Mouse (Mus musculus) stomach, embryonic 15.5 days (tissue): ENCODE measurements around the gene Gpc5. TPM values are rescaled to one million over a fixed set of nuclear protein-coding genes. Genes with fewer than 3 reads are reported as not detected.

Source experiments
- ATAC-seq: fragments of 200-750 bp; cut with Nextera tagmentation; 2 replicates; pipeline ENCODE4 v1.8.0; 2017; ENCODE audit warnings: low read depth, moderate number of reproducible peaks, moderate TSS enrichment; ENCODE audit not compliant: insufficient read depth, low FRiP score
- H3K27ac ChIP-seq: fragments of 300-500 bp; sonication (generic); 2 replicates; pipeline ENCODE4 v1.5.1; 2015; ENCODE audit warnings: mild to moderate bottlenecking, inconsistent platforms
- H3K27me3 ChIP-seq: fragments of 300-500 bp; sonication (generic); replicated peaks from 2 replicates; pipeline ENCODE4 v1.6.1; 2015; ENCODE audit warnings: inconsistent platforms
- H3K36me3 ChIP-seq: fragments of 300-500 bp; sonication (generic); 2 replicates; pipeline ENCODE4 v1.6.1; 2015; ENCODE audit warnings: inconsistent platforms
- H3K4me1 ChIP-seq: fragments of 300-500 bp; sonication (generic); 2 replicates; pipeline ENCODE4 v1.6.1; 2015; ENCODE audit warnings: inconsistent platforms
- H3K4me2 ChIP-seq: fragments of 300-500 bp; sonication (generic); 2 replicates; pipeline ENCODE4 v1.6.1; 2015; ENCODE audit warnings: mild to moderate bottlenecking, inconsistent platforms
- H3K4me3 ChIP-seq: fragments of 300-500 bp; sonication (generic); replicated peaks from 2 replicates; pipeline ENCODE4 v1.5.1; 2015; ENCODE audit warnings: inconsistent platforms
- H3K9ac ChIP-seq: fragments of 300-500 bp; sonication (generic); 2 replicates; pipeline ENCODE4 v1.6.1; 2015; ENCODE audit warnings: inconsistent platforms
- H3K9me3 ChIP-seq: fragments of 300-500 bp; sonication (generic); 2 replicates; pipeline ENCODE4 v1.6.1; 2016; ENCODE audit warnings: inconsistent platforms
- WGBS: fragments of 180-500 bp; shearing (Covaris S2); methylation state at CpG from one replicate; pipeline ENCODE4 v1.1.7; 2015; 5-methylcytosine and 5-hydroxymethylcytosine counted together
- microRNA counts: library from miRNA; unstranded; fragments of <30 nt; microRNA quantifications from one replicate; lab custom pipeline; 2016
- microRNA-seq: library from miRNA; unstranded; fragments of <30 nt; microRNA quantifications from one replicate; pipeline ENCODE4, GENCODE M21; 2016
- polyA plus RNA-seq: library from polyadenylated mRNA; unstranded; fragments of >200 nt; fragmentation: Nextera tagmentation; extraction: Ambion mirVana; gene quantifications from 2 replicates; pipeline ENCODE4 v1.2.1, GENCODE M21; 2015

The Gpc5 gene
- polyA plus RNA-seq, 1 experiment from 2014 or later: 0.05 TPM

DNA sequence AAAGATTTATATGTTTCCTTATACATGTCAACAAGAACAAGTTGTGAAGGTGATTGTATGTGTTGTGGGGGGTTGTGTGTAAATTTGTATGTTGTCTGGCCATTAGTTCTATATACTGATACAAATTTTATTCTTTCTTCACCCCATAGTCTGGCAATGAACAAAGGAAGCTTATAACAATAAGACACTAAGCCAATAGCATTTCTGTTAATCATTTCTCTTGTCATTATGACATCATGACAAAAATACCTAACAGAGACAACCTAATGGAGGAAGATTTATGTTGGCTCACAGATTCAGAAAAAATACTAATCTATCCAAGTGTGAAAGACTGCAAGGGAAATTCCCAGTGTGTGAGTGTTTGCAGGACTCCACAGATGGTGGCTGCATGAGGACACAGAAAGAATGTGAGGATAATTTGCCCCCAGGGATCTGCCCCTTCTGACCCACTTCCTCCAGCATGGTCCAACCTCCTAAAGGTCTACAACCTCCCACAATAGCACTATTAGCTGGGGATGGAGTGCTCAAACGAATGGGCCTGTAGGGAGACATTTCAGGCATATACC lies 1402.4 kb downstream of the Gpc5 start:
- H3K4me1 ChIP-seq: no peaks in the 10 kb centered on the region
- WGBS: 43% methylated on average over 1 of the region's 1 CpGs
- no peaks in the 10 kb centered on the region for H3K36me3 ChIP-seq
- H3K9ac ChIP-seq: no peak overlapping the region
- no peaks in the 10 kb centered on the region for H3K27me3 ChIP-seq
- no peak overlapping the region for H3K27ac ChIP-seq
- ATAC-seq: no peak
- no peak overlapping the region for H3K4me3 ChIP-seq
- H3K9me3 ChIP-seq: no peaks in the 10 kb centered on the region
- no peak overlapping the region for H3K4me2 ChIP-seq

GRCm38 (mm10) chr14:116538216-116538615 lies 1446.2 kb downstream of the Gpc5 start:
- Histone ChIP-seq H3K36me3 (no peaks in the 10 kb centered on the region), H3K4me2 (no peak overlapping the region), H3K9me3 (no peaks in the 10 kb centered on the region), H3K4me3 (no peak overlapping the region), H3K4me1 (no peaks in the 10 kb centered on the region), H3K9ac (no peak overlapping the region), H3K27ac (no peak overlapping the region), H3K27me3 (no peaks in the 10 kb centered on the region)
- no peak for ATAC-seq
- 70% methylated on average over 3 of the region's 3 CpGs for WGBS

- Histone ChIP-seq H3K27ac (no peak overlapping the region), H3K9me3 (no peaks in the 10 kb centered on the region), H3K9ac (no peak overlapping the region), H3K4me2 (no peak overlapping the region), H3K4me3 (no peak overlapping the region), H3K27me3 (no peaks in the 10 kb centered on the region), H3K36me3 (no peaks in the 10 kb centered on the region), H3K4me1 (no peaks in the 10 kb centered on the region)
- no peak for ATAC-seq
Measured at GRCm38 (mm10) chr14:116543746-116544145, 1451.7 kb downstream of the Gpc5 start.

DNA sequence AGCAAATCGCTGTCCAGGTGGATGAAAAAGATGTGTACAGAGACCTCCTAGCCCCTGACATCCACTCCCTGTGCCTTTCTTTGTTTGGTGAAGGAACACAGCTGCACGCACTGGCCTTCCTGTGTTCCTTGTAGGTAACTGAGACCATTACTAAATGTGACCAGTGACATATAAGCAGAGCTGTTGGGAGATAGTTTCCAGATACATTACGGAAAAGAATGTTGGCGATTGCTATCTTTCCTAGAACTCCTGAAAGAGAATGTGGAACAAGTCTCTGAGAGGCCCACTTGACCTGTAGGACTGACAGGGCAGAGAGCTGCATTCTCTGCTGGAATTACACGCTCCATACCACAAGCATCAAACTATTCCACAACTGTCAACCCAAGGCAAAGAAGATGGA lies 1459.4 kb downstream of the Gpc5 start:
- WGBS: 40% methylated on average over 5 of the region's 5 CpGs
- H3K9ac ChIP-seq: no peak overlapping the region
- no peaks in the 10 kb centered on the region for H3K36me3 ChIP-seq
- H3K27ac ChIP-seq: no peak overlapping the region
- no peaks in the 10 kb centered on the region for H3K4me1 ChIP-seq
- no peak overlapping the region for H3K4me2 ChIP-seq
- no peak for ATAC-seq
- no peaks in the 10 kb centered on the region for H3K27me3 ChIP-seq
- no peak overlapping the region for H3K4me3 ChIP-seq
- H3K9me3 ChIP-seq: no peaks in the 10 kb centered on the region

- no peak overlapping the region for H3K9ac ChIP-seq
- H3K4me3 ChIP-seq: no peak overlapping the region
- ATAC-seq: no peak
- no peak overlapping the region for H3K4me2 ChIP-seq
- 42% methylated on average over 7 of the region's 7 CpGs for WGBS
- H3K36me3 ChIP-seq: no peaks in the 10 kb centered on the region
- no peak overlapping the region for H3K27ac ChIP-seq
- H3K4me1 ChIP-seq: no peaks in the 10 kb centered on the region
- no peaks in the 10 kb centered on the region for H3K27me3 ChIP-seq
- no peaks in the 10 kb centered on the region for H3K9me3 ChIP-seq
Measured at GRCm38 (mm10) chr14:116553316-116553715, 1461.3 kb downstream of the Gpc5 start.

DNA sequence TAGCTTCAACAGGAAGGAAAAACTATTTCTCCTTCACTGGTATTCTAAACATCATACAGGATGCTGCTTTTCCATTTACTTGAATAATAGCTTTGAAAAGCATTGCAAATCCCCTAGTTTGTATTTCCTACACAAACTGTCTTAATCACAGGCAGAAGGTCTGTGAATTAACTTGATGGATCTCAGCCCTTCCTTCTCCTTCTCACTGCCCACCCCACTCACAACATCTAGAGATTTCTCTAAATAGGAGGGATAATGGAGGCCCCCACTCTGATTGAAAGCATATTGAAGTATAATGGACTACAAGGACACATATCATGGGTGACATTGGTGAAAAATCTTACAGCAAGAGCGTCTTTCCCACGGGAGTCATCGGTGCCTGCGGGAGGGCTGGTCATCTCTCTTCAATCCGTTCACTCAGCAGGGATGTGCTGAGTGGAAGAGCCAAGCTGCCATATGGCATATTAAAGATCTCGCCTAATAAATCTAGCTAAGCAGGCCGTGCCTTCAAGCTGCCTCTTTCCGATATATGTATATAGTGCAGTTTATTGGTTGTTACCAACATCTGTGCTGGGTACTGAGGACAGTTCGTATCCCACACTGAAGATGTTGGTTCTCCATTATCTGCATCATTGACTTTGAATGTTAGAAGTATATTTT lies 1466.3 kb downstream of the Gpc5 start:
- no peaks in the 10 kb centered on the region for H3K36me3 ChIP-seq
- no peak overlapping the region for H3K9ac ChIP-seq
- H3K4me2 ChIP-seq: no peak overlapping the region
- H3K4me3 ChIP-seq: no peak overlapping the region
- ATAC-seq: no peak
- no peaks in the 10 kb centered on the region for H3K9me3 ChIP-seq
- peak overlapping the region; percentile 2; the same call in 1 of the 2 replicates for H3K27ac ChIP-seq
- H3K27me3 ChIP-seq: no peaks in the 10 kb centered on the region
- WGBS: 55% methylated on average over 9 of the region's 9 CpGs
- no peaks in the 10 kb centered on the region for H3K4me1 ChIP-seq

DNA sequence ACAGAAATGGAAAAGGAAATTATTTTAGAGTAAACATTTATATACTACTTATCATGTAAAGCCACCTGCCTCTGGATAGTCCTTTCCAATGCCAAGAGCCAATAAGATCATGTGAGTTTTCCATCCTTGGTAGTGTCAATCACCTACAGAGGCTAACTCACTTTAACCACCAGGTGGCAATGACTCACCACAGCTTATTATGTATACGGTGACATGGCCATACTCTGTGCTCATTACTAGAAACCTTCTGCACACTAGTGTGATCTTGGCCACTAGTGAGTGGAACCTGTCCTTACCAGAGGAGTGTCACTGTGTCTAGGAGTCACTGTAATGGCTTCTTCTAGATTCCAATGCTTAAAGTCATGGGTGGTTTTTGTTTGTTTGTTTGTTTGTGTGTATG lies 1468.0 kb downstream of the Gpc5 start:
- Histone ChIP-seq H3K4me2 (no peak overlapping the region), H3K9me3 (no peaks in the 10 kb centered on the region), H3K4me1 (no peaks in the 10 kb centered on the region), H3K27ac (no peak overlapping the region), H3K27me3 (no peaks in the 10 kb centered on the region), H3K4me3 (no peak overlapping the region), H3K36me3 (no peaks in the 10 kb centered on the region), H3K9ac (no peak overlapping the region)
- no peak; the same call in 1 of the 2 replicates for ATAC-seq
- WGBS: 43% methylated on average over 1 of the region's 1 CpGs

MicroRNAs encoded within 50 kb of the gene (microRNA counts, 519-probe panel; counts per million panel counts)
- microRNA mmu-miR-18a (lab: Ali Mortazavi, UCI) (2,430 counts per million, percentile 53 among the panel's probes with 10 or more counts), microRNA mmu-miR-19a (lab: Ali Mortazavi, UCI) (4,176 counts per million, percentile 96 among the panel's probes with 10 or more counts), microRNA mmu-miR-19b (lab: Ali Mortazavi, UCI) (3,691 counts per million, percentile 92 among the panel's probes with 10 or more counts), microRNA mmu-miR-20a+mmu-miR-20b (lab: Ali Mortazavi, UCI) (4,382 counts per million, percentile 98 among the panel's probes with 10 or more counts), microRNA mmu-miR-92a (lab: Ali Mortazavi, UCI) (1,208 counts per million, percentile 4 among the panel's probes with 10 or more counts)

Small RNA genes within 50 kb of the gene (microRNA-seq; reads per million reads assigned to microRNA genes)
- gene Mir17 (26,347 reads per million, percentile 98 among the genes with 10 or more reads in this experiment), gene Mir18 (3,745 reads per million, percentile 87 among the genes with 10 or more reads in this experiment), gene Mir19a (50.8 reads per million, percentile 42 among the genes with 10 or more reads in this experiment), gene Mir19b-1 (15.1 reads per million, percentile 30 among the genes with 10 or more reads in this experiment), gene Mir20a (9,119 reads per million, percentile 94 among the genes with 10 or more reads in this experiment), gene Mir92-1 (3,163 reads per million, percentile 86 among the genes with 10 or more reads in this experiment)
